Mouse (Mus musculus) testis, adult 2 months (tissue): ENCODE data around the gene Pkdrej. TPM values are rescaled to one million over a fixed set of nuclear protein-coding genes. Genes with fewer than 3 reads are reported as not detected.

Source experiments
- H3K27ac ChIP-seq: fragments of 200-500 bp; 2 replicates; pipeline ENCODE4 v1.5.1; 2012; ENCODE audit warnings: low read depth, low read length; ENCODE audit not compliant: control insufficient read depth, insufficient read depth
- H3K27me3 ChIP-seq: fragments of 200-500 bp; 2 replicates; pipeline ENCODE4 v1.6.1; 2012; ENCODE audit warnings: mild to moderate bottlenecking, low read length, moderate library complexity; ENCODE audit not compliant: control insufficient read depth, insufficient read depth
- H3K36me3 ChIP-seq: fragments of 200-500 bp; 2 replicates; pipeline ENCODE4 v1.6.1; 2012; ENCODE audit warnings: mild to moderate bottlenecking, low read length; ENCODE audit not compliant: control insufficient read depth, insufficient read depth
- H3K4me1 ChIP-seq: fragments of 200-500 bp; 2 replicates; pipeline ENCODE4 v1.6.1; 2012; ENCODE audit warnings: low read length; ENCODE audit not compliant: control insufficient read depth, insufficient read depth
- H3K4me3 ChIP-seq: fragments of 200-500 bp; 2 replicates; pipeline ENCODE4 v1.5.1; 2012; ENCODE audit warnings: low read depth, mild to moderate bottlenecking, low read length, moderate library complexity, mixed read lengths; ENCODE audit not compliant: control insufficient read depth
- CTCF ChIP-seq: fragments of 200-500 bp; IDR thresholded peaks from 2 replicates; pipeline ENCODE4 v1.5.1; 2012; ENCODE audit warnings: low read depth, mild to moderate bottlenecking, inconsistent platforms, low read length, moderate library complexity; ENCODE audit not compliant: control insufficient read depth, insufficient read depth, insufficient replicate concordance
- POLR2A ChIP-seq: fragments of 200-500 bp; IDR thresholded peaks from 2 replicates; pipeline ENCODE4 v1.6.1; 2012; ENCODE audit warnings: low read depth, mild to moderate bottlenecking, inconsistent platforms, low read length, moderate library complexity; ENCODE audit not compliant: control insufficient read depth
- polyA plus RNA-seq: library from polyadenylated mRNA; depleted of rRNA; stranded (reverse); fragments of >200 nt; gene quantifications from 2 replicates; pipeline ENCODE4 v1.2.3, GENCODE M21; 2012

Pkdrej gene
- polyA plus RNA-seq, 1 experiment, result 17.1 TPM

- H3K27me3 ChIP-seq, result no peaks in the 10 kb centered on the region
- H3K4me1 ChIP-seq, result peaks cover 24% of the 10 kb centered on the region
- H3K36me3 ChIP-seq, result no peaks in the 10 kb centered on the region
- no peak overlapping the region for H3K4me3 ChIP-seq
- H3K27ac ChIP-seq, result peak overlapping the region; percentile 24; the same call in 1 of the 2 replicates
- TF ChIP-seq CTCF (no peak), POLR2A (no peak)
Observed at GRCm38 (mm10) chr15:85828071-85828470, 6.5 kb upstream of the Pkdrej start.

GRCm38 (mm10) chr15:85826676-85827075 lies 5.1 kb upstream of the Pkdrej start:
- Histone ChIP-seq H3K4me1 (peaks cover 14% of the 10 kb centered on the region), H3K4me3 (no peak overlapping the region), H3K27me3 (no peaks in the 10 kb centered on the region), H3K27ac (no peak overlapping the region), H3K36me3 (no peaks in the 10 kb centered on the region)
- TF ChIP-seq CTCF, result no peak
- TF ChIP-seq POLR2A, result no peak

DNA sequence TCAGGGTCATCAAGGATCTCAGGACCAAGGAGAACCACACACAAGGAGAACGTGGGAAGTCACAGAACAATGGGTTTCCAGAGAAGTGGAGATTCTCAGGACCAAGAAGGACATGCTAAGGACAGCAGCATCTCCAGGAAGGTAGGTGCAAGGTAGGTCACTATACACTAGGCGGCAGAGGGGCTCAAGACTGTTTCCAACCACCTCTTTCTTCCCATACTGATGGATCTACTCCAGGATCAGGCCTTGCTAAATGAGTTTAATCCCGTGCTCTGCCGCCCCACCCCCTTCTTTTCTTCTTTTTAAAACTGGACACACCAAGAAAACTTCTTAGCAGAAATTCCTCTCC lies 451 bp upstream of the Pkdrej start:
- Histone ChIP-seq H3K4me3 (peak overlapping the region; percentile 82), H3K27me3 (no peaks in the 10 kb centered on the region), H3K4me1 (peaks cover 8% of the 10 kb centered on the region), H3K36me3 (no peaks in the 10 kb centered on the region), H3K27ac (peak overlapping the region; percentile 7; the same call in 1 of the 2 replicates)
- TF ChIP-seq POLR2A (no peak), CTCF (no peak)

GRCm38 (mm10) chr15:85813428-85813827 lies 8.1 kb downstream of the Pkdrej start:
- Histone ChIP-seq H3K4me1 (peaks cover 10% of the 10 kb centered on the region), H3K27ac (no peak overlapping the region), H3K27me3 (no peaks in the 10 kb centered on the region), H3K36me3 (no peaks in the 10 kb centered on the region; the same call in 1 of the 2 replicates), H3K4me3 (no peak overlapping the region)
- TF ChIP-seq CTCF (no peak), POLR2A (no peak)

DNA sequence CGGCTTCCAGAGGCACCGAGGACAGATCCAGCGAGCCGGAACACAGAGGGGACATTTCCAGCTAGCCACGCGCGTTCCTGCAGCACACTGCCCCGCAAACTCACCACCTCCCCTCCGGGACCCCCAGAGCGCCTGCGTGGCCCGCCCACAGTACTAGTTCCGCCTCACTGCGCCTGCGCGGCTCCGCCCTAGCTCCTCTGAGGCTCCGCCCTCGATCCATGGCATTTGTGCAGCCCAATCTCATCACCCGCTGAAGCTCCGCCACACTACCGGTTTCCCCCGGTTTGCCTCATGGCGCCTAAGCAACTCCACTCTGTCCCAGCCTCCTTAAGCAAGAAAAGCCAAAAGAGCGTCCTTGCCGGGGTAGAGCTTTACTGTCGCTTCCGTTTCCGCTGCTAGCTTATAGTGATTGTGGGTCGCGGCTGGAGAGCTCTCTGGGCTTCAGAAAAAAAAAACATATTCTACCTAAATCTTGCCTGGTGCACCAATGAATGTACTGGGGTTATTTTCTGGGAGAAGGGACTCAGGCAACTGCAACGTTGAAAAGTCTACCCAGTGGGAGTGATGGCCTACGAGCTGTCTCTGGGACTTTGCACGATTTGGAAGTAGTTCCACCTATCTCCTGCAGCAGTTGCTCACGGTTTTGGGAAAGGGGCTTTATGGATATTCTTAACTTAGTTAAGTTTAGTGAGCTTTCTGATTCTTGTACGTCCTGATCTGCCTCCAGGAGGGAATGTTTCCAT lies 9.8 kb downstream of the Pkdrej start, which contains the start of gene Cdpf1:
Gene Cdpf1 (minus strand): TSS at position 163 of the 743 bp plus-strand sequence.
- H3K4me3 ChIP-seq, result peak within 1 kb of the TSS; percentile 98
- no peaks in the 10 kb centered on the region; the same call in 1 of the 2 replicates for H3K36me3 ChIP-seq
- TF ChIP-seq POLR2A (peak; percentile 87), CTCF (no peak)
- peak within 1 kb of the TSS; percentile 94 for H3K27ac ChIP-seq
- peaks cover 10% of the 10 kb centered on the region for H3K4me1 ChIP-seq
- H3K27me3 ChIP-seq, result no peaks in the 10 kb centered on the region

DNA sequence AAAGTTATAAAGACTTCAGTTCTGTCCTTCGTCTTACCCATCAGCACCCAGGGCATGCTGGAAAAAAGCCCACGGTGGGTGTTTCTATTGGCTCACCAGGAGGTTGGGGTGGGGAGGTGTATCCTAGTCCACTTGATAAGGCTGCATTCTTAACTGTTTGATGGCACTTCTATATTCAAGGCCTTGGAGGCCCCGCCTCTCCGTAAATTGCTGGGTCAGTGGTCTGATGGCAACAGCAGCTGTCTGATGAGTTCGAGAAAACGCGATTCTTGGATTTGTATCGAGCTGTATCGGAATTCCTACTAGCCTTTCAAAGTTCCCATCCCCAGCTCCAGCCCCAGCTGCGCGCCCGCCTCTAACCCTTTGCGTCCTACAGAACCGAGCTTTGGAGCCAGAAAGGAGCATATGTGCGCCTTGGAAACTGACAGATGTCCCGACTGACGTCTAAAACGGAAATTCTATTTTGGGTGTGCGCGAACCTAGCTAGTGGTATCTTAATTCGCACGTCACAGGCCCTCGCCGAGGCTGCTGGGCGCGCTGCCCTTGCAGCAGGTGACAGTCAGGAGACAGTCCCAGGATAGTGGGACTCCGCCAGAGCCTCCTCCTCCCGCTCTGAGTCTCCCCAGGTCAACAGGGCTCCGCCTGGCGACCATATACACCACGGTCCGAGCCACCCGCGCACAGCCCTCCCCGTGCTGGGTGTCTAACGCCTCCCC lies 10.6 kb downstream of the Pkdrej start:
- H3K27ac ChIP-seq, result peak overlapping the region; percentile 94
- no peaks in the 10 kb centered on the region for H3K27me3 ChIP-seq
- H3K4me1 ChIP-seq, result peaks cover 10% of the 10 kb centered on the region
- no peaks in the 10 kb centered on the region; the same call in 1 of the 2 replicates for H3K36me3 ChIP-seq
- peak overlapping the region; percentile 98 for H3K4me3 ChIP-seq
- no peak for TF ChIP-seq POLR2A
- no peak for TF ChIP-seq CTCF

- H3K27ac ChIP-seq, result peak overlapping the region; percentile 94; the same call in 1 of the 2 replicates
- peak overlapping the region; percentile 98 for H3K4me3 ChIP-seq
- H3K27me3 ChIP-seq, result no peaks in the 10 kb centered on the region
- TF ChIP-seq POLR2A (no peak), CTCF (no peak)
- H3K4me1 ChIP-seq, result peaks cover 10% of the 10 kb centered on the region
- H3K36me3 ChIP-seq, result no peaks in the 10 kb centered on the region; the same call in 1 of the 2 replicates
Observed at GRCm38 (mm10) chr15:85810462-85810805, 11.1 kb downstream of the Pkdrej start.
